Mouse (Mus musculus) forebrain, embryonic 14.5 days (tissue): ENCODE data around the gene Gm20388. TPM values are rescaled to one million over a fixed set of nuclear protein-coding genes. Genes with fewer than 3 reads are reported as not detected.
A peak's percentile ranks its signal among the peaks of the same experiment; 100 is the strongest.

Source experiments
- ATAC-seq: fragments of 200-750 bp; cut with Nextera tagmentation; 2 replicates; pipeline ENCODE4 v1.8.0; 2017; ENCODE audit warnings: mild to moderate bottlenecking, moderate library complexity
- DNase-seq: peaks from one replicate; pipeline ENCODE4 v3.0.0-alpha.2; 2015; ENCODE audit warnings: low spot score
- H3K27ac ChIP-seq: fragments of 300-500 bp; sonication (generic); 2 replicates; pipeline ENCODE4 v1.5.1; 2014; ENCODE audit warnings: low read depth, mild to moderate bottlenecking, control low read depth, low read length, moderate library complexity
- H3K27me3 ChIP-seq: fragments of 300-500 bp; sonication (generic); replicated peaks from 2 replicates; pipeline ENCODE4 v1.6.1; 2014; ENCODE audit warnings: low read length, control low read depth, mixed read lengths; ENCODE audit not compliant: control insufficient read depth, insufficient read depth
- H3K36me3 ChIP-seq: fragments of 300-500 bp; sonication (generic); 2 replicates; pipeline ENCODE4 v1.6.1; 2014; ENCODE audit warnings: low read length, control low read depth; ENCODE audit not compliant: control insufficient read depth, insufficient read depth
- H3K4me1 ChIP-seq: fragments of 300-500 bp; sonication (generic); 2 replicates; pipeline ENCODE4 v1.6.1; 2014; ENCODE audit warnings: antibody characterized with exemption, low read length, control low read depth; ENCODE audit not compliant: control insufficient read depth, insufficient read depth
- H3K4me2 ChIP-seq: fragments of 300-500 bp; sonication (generic); 2 replicates; pipeline ENCODE4 v1.6.1; 2014; ENCODE audit warnings: mild to moderate bottlenecking, control low read depth, low read length
- H3K4me3 ChIP-seq: fragments of 300-500 bp; sonication (generic); 2 replicates; pipeline ENCODE4 v1.5.1; 2014; ENCODE audit warnings: low read depth, low read length, control low read depth
- H3K9ac ChIP-seq: fragments of 300-500 bp; sonication (generic); 2 replicates; pipeline ENCODE4 v1.6.1; 2014; ENCODE audit warnings: mild to moderate bottlenecking, low read length, control low read depth, moderate library complexity
- H3K9me3 ChIP-seq: fragments of 300-500 bp; sonication (generic); replicated peaks from 2 replicates; pipeline ENCODE4 v1.6.1; 2016; ENCODE audit warnings: low read length, control low read depth, mixed read lengths; ENCODE audit not compliant: control insufficient read depth
- WGBS: fragments of 180-500 bp; shearing (Covaris S2); extraction: QIAGEN DNeasy Blood & Tissue Kit; methylation state at CpG from one replicate; pipeline ENCODE4 v1.1.7; 2014; 5-methylcytosine and 5-hydroxymethylcytosine counted together
- polyA plus RNA-seq: library from polyadenylated mRNA; unstranded; fragments of >200 nt; fragmentation: Nextera tagmentation; extraction: Ambion mirVana; gene quantifications from 2 replicates; pipeline ENCODE4 v1.2.1, GENCODE M21; 2014

Gene Gm20388
- polyA plus RNA-seq, 1 experiment from 2014 or later = 7.4 TPM

GRCm38 (mm10) chr8:121392482-121392881 is 1481.8 kb downstream of the Gm20388 start:
- 35% methylated on average over 10 of the region's 10 CpGs for WGBS
- H3K27me3 ChIP-seq = peaks cover 33% of the 10 kb centered on the region

GRCm38 (mm10) chr8:121393111-121393510 is 1482.5 kb downstream of the Gm20388 start:
- ATAC-seq (no peak), DNase-seq (peak; percentile 58)
- H3K4me1 ChIP-seq = peaks cover 10% of the 10 kb centered on the region; the same call in 1 of the 2 replicates
- no peaks in the 10 kb centered on the region for H3K36me3 ChIP-seq
- WGBS = 16% methylated on average over 9 of the region's 9 CpGs
- H3K9ac ChIP-seq = no peak overlapping the region
- H3K9me3 ChIP-seq = no peaks in the 10 kb centered on the region
- H3K4me2 ChIP-seq = no peak overlapping the region
- peaks cover 33% of the 10 kb centered on the region for H3K27me3 ChIP-seq
- no peak overlapping the region for H3K4me3 ChIP-seq
- H3K27ac ChIP-seq = no peak overlapping the region

More at GRCm38 (mm10) chr8:121392482-121392881, 1481.8 kb downstream of the Gm20388 start:
- Histone ChIP-seq H3K36me3 (no peaks in the 10 kb centered on the region), H3K4me2 (no peak overlapping the region), H3K4me3 (no peak overlapping the region), H3K4me1 (peaks cover 10% of the 10 kb centered on the region; the same call in 1 of the 2 replicates), H3K27ac (no peak overlapping the region), H3K9me3 (no peaks in the 10 kb centered on the region), H3K9ac (no peak overlapping the region)
- ATAC-seq (no peak), DNase-seq (no peak)

- DNase-seq (no peak), ATAC-seq (no peak)
- no peak overlapping the region for H3K9ac ChIP-seq
- no peaks in the 10 kb centered on the region for H3K9me3 ChIP-seq
- H3K4me1 ChIP-seq = peaks cover 10% of the 10 kb centered on the region; the same call in 1 of the 2 replicates
- no peak overlapping the region for H3K27ac ChIP-seq
- no peak overlapping the region for H3K4me2 ChIP-seq
- 61% methylated on average over 5 of the region's 5 CpGs for WGBS
- no peaks in the 10 kb centered on the region for H3K36me3 ChIP-seq
- no peak overlapping the region for H3K4me3 ChIP-seq
- peaks cover 33% of the 10 kb centered on the region for H3K27me3 ChIP-seq
Measured at GRCm38 (mm10) chr8:121394686-121395085, 1484.0 kb downstream of the Gm20388 start.

- WGBS = 58% methylated on average over 11 of the region's 11 CpGs
- Histone ChIP-seq H3K36me3 (no peaks in the 10 kb centered on the region), H3K4me2 (no peak overlapping the region), H3K9ac (no peak overlapping the region), H3K27me3 (peaks cover 27% of the 10 kb centered on the region), H3K4me3 (no peak overlapping the region), H3K4me1 (peaks cover 10% of the 10 kb centered on the region; the same call in 1 of the 2 replicates), H3K27ac (no peak overlapping the region), H3K9me3 (no peaks in the 10 kb centered on the region)
- DNase-seq (no peak), ATAC-seq (no peak)
Measured at GRCm38 (mm10) chr8:121395316-121395715, 1484.7 kb downstream of the Gm20388 start.

GRCm38 (mm10) chr8:121396151-121396550 is 1485.5 kb downstream of the Gm20388 start:
- Histone ChIP-seq H3K9ac (no peak overlapping the region), H3K4me2 (no peak overlapping the region; the same call in 1 of the 2 replicates), H3K9me3 (no peaks in the 10 kb centered on the region), H3K27ac (no peak overlapping the region), H3K27me3 (peaks cover 25% of the 10 kb centered on the region), H3K4me3 (no peak overlapping the region), H3K4me1 (peaks cover 7% of the 10 kb centered on the region; the same call in 1 of the 2 replicates), H3K36me3 (no peaks in the 10 kb centered on the region)
- ATAC-seq (no peak), DNase-seq (no peak)
- WGBS = 10% methylated on average over 11 of the region's 11 CpGs

- Histone ChIP-seq H3K4me3 (no peak overlapping the region), H3K4me2 (no peak overlapping the region), H3K9ac (no peak overlapping the region), H3K4me1 (no peaks in the 10 kb centered on the region), H3K27ac (no peak overlapping the region), H3K27me3 (peaks cover 25% of the 10 kb centered on the region), H3K9me3 (no peaks in the 10 kb centered on the region), H3K36me3 (no peaks in the 10 kb centered on the region)
- WGBS = 30% methylated on average over 10 of the region's 10 CpGs
- DNase-seq (no peak), ATAC-seq (no peak)
Measured at GRCm38 (mm10) chr8:121397201-121397698, 1486.6 kb downstream of the Gm20388 start.

GRCm38 (mm10) chr8:121398081-121398480 is 1487.4 kb downstream of the Gm20388 start:
- no peak overlapping the region for H3K4me2 ChIP-seq
- H3K27ac ChIP-seq = no peak overlapping the region
- DNase-seq (no peak), ATAC-seq (no peak)
- H3K9me3 ChIP-seq = no peaks in the 10 kb centered on the region
- no peak overlapping the region for H3K9ac ChIP-seq
- no peaks in the 10 kb centered on the region for H3K4me1 ChIP-seq
- H3K27me3 ChIP-seq = peaks cover 19% of the 10 kb centered on the region
- 79% methylated on average over 6 of the region's 6 CpGs for WGBS
- no peak overlapping the region for H3K4me3 ChIP-seq
- no peaks in the 10 kb centered on the region for H3K36me3 ChIP-seq

GRCm38 (mm10) chr8:121398724-121399123 is 1488.1 kb downstream of the Gm20388 start:
- no peak for DNase-seq
- Histone ChIP-seq H3K9me3 (no peaks in the 10 kb centered on the region), H3K4me1 (no peaks in the 10 kb centered on the region), H3K4me3 (no peak overlapping the region), H3K27me3 (peaks cover 15% of the 10 kb centered on the region), H3K36me3 (no peaks in the 10 kb centered on the region), H3K9ac (no peak overlapping the region), H3K27ac (no peak overlapping the region), H3K4me2 (no peak overlapping the region)
- 93% methylated on average over 20 of the region's 20 CpGs for WGBS
- ATAC-seq = no peak

- Histone ChIP-seq H3K9me3 (no peaks in the 10 kb centered on the region), H3K36me3 (no peaks in the 10 kb centered on the region), H3K4me3 (no peak overlapping the region), H3K27ac (no peak overlapping the region), H3K27me3 (peaks cover 11% of the 10 kb centered on the region), H3K9ac (no peak overlapping the region), H3K4me1 (no peaks in the 10 kb centered on the region), H3K4me2 (no peak overlapping the region)
- DNase-seq (no peak), ATAC-seq (no peak)
- WGBS = 45% methylated on average over 3 of the region's 3 CpGs
Measured at GRCm38 (mm10) chr8:121399173-121399572, 1488.5 kb downstream of the Gm20388 start.
